Mouse (Mus musculus) lung, postnatal 10 days (tissue): ENCODE measurements at regions not wholly inside any gene's neighbourhood (a gene's known extent, or its start where the extent isn't known, plus 50 kb on each side); places are given as distances from the start of the nearest gene placed in this dataset.

Source experiments
- DNase-seq: peaks from one replicate; pipeline ENCODE4 v3.0.0; 2021

GRCm38 (mm10) chr7:114912109-114912508, 168.6 kb downstream of the Insc start:
- DNase-seq = no peak

GRCm38 (mm10) chr7:114922155-114922554, 178.7 kb downstream of the Insc start:
- DNase-seq = peak; percentile 82

DNA sequence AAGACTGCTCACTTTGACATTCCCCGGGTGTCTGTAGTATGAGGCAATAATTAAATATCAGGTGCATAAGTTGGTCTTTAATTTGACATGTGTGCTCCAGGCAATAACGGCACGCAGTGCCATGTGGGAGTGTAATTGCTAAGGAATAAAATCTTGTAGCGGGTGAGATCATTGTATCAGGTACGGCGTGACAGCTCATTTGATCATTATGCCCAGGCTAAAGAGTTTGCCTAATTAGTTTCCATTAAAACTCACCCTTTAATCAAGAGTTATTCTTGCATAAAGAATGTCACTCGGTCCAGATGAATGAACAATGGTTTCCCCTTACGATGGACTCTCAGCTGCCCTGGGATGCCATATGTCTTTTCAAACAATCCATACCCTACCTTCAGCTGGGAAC, 190.4 kb downstream of the Insc start:
- no peak for DNase-seq

DNA sequence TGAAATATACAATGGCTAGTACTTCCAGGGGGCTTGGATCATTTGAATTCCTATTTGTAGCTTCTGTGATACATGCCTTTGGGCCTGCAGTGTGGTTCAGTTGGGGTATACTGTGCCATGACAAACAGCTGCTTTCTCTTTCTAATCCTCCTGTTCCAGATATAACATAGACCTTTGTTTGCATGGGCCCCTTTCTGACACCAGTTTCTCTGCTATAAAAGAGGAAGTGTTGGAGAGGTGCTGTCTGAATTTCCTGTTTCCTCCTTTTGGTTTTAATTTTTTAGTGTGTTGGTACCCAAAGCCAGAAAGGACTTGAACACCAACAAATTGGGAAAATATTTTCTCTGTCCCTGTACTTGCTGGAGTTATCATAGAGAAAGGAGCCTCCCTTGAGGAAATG, 207.3 kb downstream of the Insc start:
- no peak for DNase-seq

DNA sequence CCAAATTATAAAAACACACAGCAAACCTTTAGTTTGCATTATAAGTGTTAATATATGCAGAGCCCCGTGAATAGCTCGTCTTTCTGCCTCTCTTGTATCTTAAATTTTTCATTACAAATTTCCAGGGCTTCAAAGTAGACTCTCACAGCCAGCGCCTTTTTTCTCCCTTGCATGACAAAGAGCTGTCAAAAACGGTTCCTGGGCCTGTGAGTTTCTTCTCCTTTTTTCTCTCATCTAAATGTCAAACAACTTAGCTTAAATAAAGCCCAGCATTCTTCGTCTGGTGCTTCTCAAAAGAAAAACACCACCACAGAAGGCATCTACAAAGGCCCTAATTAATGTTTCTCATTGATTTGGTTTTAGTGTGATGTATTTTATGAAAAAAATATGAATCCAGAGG, 219.7 kb downstream of the Insc start:
- no peak for DNase-seq

DNA sequence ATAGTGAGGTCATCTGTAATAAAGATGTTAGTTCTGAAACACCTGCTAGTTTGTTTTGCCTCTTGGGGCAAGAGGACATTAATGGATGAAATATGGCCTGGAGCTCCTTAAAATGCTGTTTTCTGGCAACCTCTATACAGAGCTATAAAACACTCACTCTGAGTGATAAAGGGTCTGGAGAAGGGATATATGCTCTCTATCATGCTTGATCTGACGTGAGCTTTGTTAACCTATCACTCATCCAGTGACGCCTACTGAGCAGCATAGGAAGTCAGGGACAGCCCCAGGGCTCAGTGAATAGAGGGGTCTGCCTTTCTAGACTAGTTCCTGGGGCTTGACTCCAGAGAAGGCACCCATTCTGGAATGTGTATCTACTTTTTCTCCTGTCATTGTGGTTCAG, 222.4 kb downstream of the Insc start:
- DNase-seq = no peak

GRCm38 (mm10) chr7:114986481-114986880, 243.0 kb downstream of the Insc start:
- DNase-seq = no peak

DNA sequence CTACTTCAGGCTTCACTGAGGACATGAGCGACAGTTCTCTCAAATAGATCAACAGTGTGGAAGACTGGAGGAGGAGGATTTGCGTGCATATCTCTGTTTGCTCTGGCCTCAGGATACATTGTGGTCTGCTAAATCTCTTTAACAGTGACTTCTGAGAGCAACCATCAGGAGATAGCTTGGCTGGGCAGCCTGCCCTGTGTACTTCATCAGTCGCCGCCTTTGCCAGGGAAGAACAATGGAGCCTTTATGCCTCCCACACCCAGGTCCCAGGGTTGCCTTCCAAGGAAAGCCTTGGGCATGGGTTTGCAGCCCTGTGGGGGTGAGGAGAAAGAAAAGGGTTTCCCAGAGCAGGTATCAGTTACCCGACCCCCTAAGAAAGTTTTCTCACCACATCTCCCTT, 247.8 kb downstream of the Insc start:
- DNase-seq = peak; percentile 17

- peak; percentile 59 for DNase-seq
Measured at GRCm38 (mm10) chr7:114992440-114992839, 248.9 kb downstream of the Insc start.

- peak; percentile 70 for DNase-seq
Measured at GRCm38 (mm10) chr7:115000796-115001524, 257.5 kb downstream of the Insc start.

- DNase-seq = no peak
Measured at GRCm38 (mm10) chr7:115014253-115014998, 270.9 kb downstream of the Insc start.

GRCm38 (mm10) chr7:115019369-115019958, 276.0 kb downstream of the Insc start:
- peak; percentile 21 for DNase-seq

DNA sequence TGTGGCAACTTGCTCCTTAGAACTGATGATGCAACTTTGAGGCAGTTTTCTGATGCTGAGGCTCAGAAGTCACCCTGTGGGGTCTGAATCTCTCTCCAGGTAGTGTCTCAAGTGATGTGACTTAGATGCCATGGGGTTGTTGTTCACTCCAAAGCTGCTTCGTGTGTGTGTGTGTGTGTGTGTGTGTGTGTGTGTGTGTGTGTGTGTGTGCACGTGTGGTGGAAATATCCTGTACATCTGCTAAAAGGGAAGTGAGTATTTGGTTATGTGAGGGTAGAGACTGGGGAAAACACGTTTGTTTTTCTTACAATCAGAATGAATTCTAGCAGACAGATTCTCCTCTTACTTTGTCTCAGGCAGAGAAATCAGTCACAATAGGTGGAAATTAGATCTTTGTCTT, 276.5 kb downstream of the Insc start:
- no peak for DNase-seq

GRCm38 (mm10) chr7:115025803-115026202, 282.3 kb downstream of the Insc start:
- no peak for DNase-seq

DNA sequence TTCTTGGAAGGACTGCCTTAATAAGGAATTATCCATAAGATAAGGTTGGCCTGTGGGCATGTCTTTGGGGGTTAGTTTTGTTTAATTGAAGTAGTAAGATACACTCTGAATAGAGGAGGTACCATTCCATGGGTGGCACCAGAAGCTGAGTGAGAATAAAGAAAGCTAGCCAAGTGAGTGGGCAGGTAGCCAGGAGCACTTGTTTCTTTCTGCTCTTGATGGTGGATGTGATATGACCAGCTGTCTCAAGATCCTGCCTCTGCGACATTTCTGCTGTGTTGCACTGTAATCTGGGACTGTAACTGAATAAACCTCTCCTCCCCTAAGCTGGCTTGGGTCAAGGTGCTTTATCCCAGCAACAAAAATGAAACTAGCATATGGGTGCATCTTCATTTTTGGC, 284.2 kb downstream of the Insc start:
- DNase-seq = peak; percentile 4

DNA sequence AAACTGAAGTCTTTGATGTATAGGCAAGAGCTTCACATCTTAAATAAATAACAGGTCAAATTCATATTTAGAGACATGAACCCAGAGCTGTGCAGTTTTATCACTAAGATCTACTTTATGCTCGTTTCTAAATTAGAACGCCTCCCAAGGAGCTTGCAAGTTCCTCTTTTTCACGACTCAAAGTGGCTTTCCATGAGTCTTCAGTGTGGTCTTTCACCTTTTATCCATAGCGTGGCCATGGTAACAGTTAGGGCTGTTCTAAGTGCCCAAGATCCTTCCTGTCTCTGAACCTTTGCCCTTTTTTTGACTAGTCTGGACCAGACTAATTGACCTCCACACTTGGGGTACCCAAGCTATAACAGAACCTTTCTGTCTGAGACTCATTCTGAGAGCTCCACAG, 290.5 kb downstream of the Insc start:
- DNase-seq = no peak

GRCm38 (mm10) chr7:115055527-115055926, 312.0 kb downstream of the Insc start:
- no peak for DNase-seq

DNA sequence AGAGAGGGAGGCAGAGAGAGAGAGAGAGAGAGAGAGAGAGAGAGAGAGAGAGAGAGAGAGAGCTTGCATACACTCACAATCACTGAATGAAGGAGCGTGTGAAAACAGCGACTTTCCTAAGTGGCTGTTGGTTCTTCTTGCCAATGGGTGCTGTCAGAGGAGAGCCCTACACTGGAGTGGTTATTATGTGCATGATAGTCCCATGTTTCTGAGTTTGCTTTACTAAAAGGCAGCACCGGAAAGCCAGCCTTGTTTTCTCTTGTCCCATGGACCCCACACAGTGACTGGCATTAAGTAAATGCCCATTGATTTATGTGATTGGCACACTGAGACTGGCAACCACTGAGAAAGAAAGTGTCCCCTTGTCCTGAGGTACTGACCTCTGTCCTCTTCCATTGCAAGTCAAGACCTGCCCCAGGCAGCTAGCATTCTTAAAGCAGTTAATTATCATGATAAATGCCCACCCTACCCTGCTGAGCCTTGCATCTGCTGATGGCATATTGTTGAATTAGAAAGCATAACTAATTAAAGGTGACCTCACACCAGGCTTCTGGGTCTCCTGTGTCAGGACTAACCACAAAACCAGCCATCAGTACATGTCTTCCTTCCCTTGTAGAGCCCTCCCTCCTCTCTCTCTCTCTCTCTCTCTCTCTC, 313.6 kb downstream of the Insc start:
- no peak for DNase-seq

DNA sequence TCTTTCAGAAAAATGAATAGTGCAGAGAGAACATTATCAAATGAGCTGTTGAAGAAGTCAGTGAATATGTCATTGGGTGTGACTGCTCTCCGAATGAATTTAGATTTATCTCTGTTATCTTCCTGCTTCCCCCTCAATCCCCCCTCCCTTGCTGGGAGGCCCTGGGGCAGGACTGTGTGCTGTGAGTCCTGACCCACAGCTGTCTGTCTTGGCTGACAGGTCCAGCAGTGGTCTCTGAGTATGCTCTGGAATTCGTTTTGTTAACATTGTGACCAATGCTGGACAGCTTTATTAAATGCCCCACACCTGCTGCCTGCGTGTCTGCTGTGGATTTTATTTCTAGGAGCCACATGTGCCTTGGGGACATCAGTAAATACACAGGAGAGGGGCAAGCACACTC, 314.2 kb downstream of the Insc start:
- no peak for DNase-seq

DNA sequence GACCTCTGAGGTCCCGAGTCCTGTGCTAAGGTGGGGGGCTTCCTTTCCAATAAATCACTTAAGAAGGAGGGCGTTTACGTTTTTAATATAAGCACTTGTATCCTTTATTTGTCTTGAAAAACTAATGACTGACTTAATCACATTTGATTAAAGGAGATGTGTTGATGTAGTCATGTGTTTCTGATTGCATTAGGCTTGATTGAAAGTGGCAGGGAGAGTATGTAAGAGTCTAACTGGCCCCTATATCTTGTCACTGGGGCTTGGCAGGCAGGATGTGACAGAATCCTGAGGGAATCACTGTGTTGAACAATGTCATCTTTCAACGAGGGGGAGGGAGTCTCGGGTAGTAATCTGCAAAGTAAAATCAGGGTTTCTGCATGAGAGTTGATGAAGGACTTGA, 316.7 kb downstream of the Insc start:
- DNase-seq = no peak

- no peak for DNase-seq
Measured at GRCm38 (mm10) chr7:115062817-115063216, 319.3 kb downstream of the Insc start.

DNA sequence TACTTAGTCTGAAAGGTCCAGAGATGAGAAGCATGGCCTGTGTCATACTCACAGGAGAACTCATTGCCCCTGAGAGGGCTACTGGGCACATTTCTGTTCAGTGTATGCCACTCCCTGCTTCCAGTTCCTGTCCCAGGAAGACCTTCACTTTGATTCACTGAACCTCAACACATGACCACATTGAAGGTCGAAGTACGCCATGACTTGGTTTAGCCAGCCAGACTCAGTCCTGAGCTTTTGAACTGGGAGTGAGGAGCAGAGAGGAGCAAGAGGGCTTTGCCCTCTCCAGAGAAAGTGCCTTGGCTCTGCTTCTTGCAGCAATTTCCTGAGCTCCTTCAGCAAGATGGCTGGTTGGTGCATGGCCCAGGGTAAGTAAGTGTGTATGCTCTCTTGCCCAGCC, 324.1 kb downstream of the Insc start:
- DNase-seq = no peak

- no peak for DNase-seq
Measured at GRCm38 (mm10) chr7:115073406-115073805, 329.9 kb downstream of the Insc start.

DNA sequence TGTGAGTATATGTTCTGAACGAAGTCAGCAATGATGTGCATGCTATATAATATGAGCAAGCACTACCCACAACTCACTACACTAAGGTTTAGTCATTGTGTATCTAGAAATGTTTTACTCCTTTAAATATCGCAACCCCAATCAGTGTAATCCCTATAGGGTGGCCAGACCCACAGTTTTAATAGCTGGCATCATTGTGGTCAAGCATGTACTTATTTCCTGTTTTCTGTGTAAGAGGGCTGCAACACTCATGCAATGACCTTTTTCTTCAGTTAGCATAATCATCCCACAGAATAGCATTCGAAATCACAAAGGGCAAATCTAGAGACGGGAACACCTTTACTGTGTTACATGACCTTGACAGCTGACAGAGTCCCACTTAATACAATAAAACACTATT, 333.3 kb downstream of the Insc start:
- no peak for DNase-seq
